Mouse (Mus musculus) cerebellum, adult 11 months (tissue): ENCODE results near the gene Stam.
"Not testable (repeated sequence)": the region's sequence is repeated elsewhere in the genome, so short reads cannot be mapped to it uniquely, and the experiment has no call there.

Experiments used
- DNase-seq: peaks from one replicate; pipeline ENCODE4 v3.0.0; 2022

The Stam gene

DNA sequence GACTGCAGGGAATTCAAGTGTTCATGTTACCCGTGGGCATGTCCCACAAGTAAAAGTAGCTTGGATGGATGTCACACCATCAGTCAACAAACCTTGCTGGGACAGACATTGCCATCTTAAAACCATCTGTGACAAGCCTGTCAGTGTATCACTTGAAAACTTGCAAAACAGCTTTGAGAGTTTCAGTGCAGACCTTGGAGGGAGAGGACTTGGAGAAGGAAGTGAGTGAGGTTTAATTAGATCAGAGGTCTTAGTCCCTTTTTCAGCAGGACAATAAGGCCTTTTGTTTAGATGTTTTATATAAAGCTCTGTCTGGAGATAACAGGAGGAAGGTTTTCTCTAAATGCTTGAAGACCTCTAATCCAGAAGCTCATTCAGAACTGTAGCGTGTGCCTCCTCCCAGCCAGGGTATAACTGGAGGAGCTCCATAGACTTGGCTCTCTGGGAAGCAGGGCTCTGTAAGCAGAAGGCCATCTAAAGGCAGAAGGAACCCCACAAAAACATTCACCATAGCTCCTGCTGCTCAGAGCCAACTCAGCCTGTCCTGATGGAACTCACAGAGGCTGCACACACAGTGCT is 124.5 kb downstream of the Stam start:
- not testable (repeated sequence) for DNase-seq
